Comparison of ENCODE assay signal across 8 mouse cellular contexts in genomic region chr9:119401801-119402214, GRCm38 (mm10). TPM values are rescaled to one million over a fixed set of nuclear protein-coding genes. Genes with fewer than 3 reads are reported as not detected.
DNase-seq lines count a peak whose midpoint lies in the region; ATAC-seq and TF ChIP-seq lines count a peak whose summit lies in the region.

Gene Acvr2b, plus strand, starts transcription at chr9:119402118.

- no peak for TF ChIP-seq CTCF in Patski (IDR thresholded peaks at IDR 0.05)

- POLR2A ChIA-PET in Patski (lab: Charles Lee), result no interaction called here

- CTCF ChIA-PET in Patski (lab: Charles Lee), result interaction anchor here (1.0 kb wide), 1 partner anchor 43 kb away, joined by 4 read pairs; the partner anchor contains the start of gene Exog

- under 1% methylated on average over 19 of the region's 32 CpGs for WGBS in hindbrain, embryonic 16.5 days

- H3K4me2 ChIP-seq in hindbrain, embryonic 16.5 days (ENCODE audit: low read length), result peak within 1 kb of the TSS; percentile 93

- no peaks in the 10 kb centered on the region for H3K36me3 ChIP-seq in hindbrain, embryonic 16.5 days (ENCODE audit: control insufficient read depth, insufficient read depth, low read length)

- peaks cover 29% of the 10 kb centered on the region for H3K4me1 ChIP-seq in hindbrain, embryonic 16.5 days (ENCODE audit: control insufficient read depth, insufficient read depth, low read depth, low read length)

- peak; percentile 55 for DNase-seq in Patski (ENCODE audit: low read depth, low spot score)
- peak; percentile 96 for DNase-seq in cerebellum, postnatal 14 days
- DNase-seq in gastrocnemius, adult 18-20 months (ENCODE audit: low spot score), result peak; percentile 92
- DNase-seq in left cerebral cortex, adult 18-20 months (ENCODE audit: low spot score in 2 of 2), result peak; percentile 90 to 93
- DNase-seq in lung, postnatal 4 days, result peak; percentile 96 to 98
- peak; percentile 95 for DNase-seq in retina, postnatal 7 days (ENCODE audit: low read depth, low spot score)
- peak; percentile 88 to 89 for DNase-seq in urinary bladder, adult 18-20 months (ENCODE audit: low spot score in 2 of 2)

- in situ Hi-C loops in Patski (cut with MboI; ENCODE audit: low pct_unique_long_range_greater_than_20kb), result loop anchor here (5.0 kb wide), 1 partner anchor 40 kb away; no protein-coding TSS in a partner anchor

- peak; percentile 92 for ATAC-seq in Patski
- peak; percentile 95 for ATAC-seq in hindbrain, embryonic 16.5 days

- H3K27ac ChIP-seq in hindbrain, embryonic 16.5 days (ENCODE audit: low read depth, low read length), result peak within 1 kb of the TSS; percentile 98

- peak within 1 kb of the TSS; percentile 99 for H3K9ac ChIP-seq in hindbrain, embryonic 16.5 days (ENCODE audit: low read depth, low read length)

- no peaks in the 10 kb centered on the region for H3K9me3 ChIP-seq in hindbrain, embryonic 16.5 days (ENCODE audit: control insufficient read depth, low read length)

- H3K27me3 ChIP-seq in Patski, result no peaks in the 10 kb centered on the region
- H3K27me3 ChIP-seq in hindbrain, embryonic 16.5 days (replicated peaks; ENCODE audit: control insufficient read depth, insufficient read depth, low read length), result no peaks in the 10 kb centered on the region

- peak within 1 kb of the TSS; percentile 94 for H3K4me3 ChIP-seq in hindbrain, embryonic 16.5 days (ENCODE audit: low read length)

RNA-seq across cellular contexts. Expression of gene Acvr2b, which starts in this region (rescaled TPM):
- polyA plus RNA-seq in Patski (2021), result 4.0 TPM
- total RNA-seq in gastrocnemius, adult 18-20 months (2021), result 10 to 100 TPM; 12.4 to 14.1 TPM
- 17.3 and 28.2 TPM in 2 replicates for polyA plus RNA-seq in hindbrain, embryonic 16.5 days (2015; fragmentation: Nextera tagmentation; extraction: Ambion mirVana)
- total RNA-seq in left cerebral cortex, adult 18-20 months (2021), result 10 to 100 TPM; 15.5 to 16.4 TPM

Comparison
In these comparisons a context has a peak if more than half of its experiments do, and no peak if none do; other contexts are left out.
1. Peak in every context shown above with its lines: DNase-seq, ATAC-seq, H3K4me3 ChIP-seq and H3K27ac ChIP-seq.